Mouse (Mus musculus) thymus, postnatal 10 days (tissue): ENCODE results near the gene Cyb5r3.

Source experiments
- DNase-seq, 2 experiments: peaks; one replicate each; pipeline ENCODE4 v3.0.0; 2021; ENCODE audit warnings: low spot score in 2 of 2

The Cyb5r3 gene

DNA sequence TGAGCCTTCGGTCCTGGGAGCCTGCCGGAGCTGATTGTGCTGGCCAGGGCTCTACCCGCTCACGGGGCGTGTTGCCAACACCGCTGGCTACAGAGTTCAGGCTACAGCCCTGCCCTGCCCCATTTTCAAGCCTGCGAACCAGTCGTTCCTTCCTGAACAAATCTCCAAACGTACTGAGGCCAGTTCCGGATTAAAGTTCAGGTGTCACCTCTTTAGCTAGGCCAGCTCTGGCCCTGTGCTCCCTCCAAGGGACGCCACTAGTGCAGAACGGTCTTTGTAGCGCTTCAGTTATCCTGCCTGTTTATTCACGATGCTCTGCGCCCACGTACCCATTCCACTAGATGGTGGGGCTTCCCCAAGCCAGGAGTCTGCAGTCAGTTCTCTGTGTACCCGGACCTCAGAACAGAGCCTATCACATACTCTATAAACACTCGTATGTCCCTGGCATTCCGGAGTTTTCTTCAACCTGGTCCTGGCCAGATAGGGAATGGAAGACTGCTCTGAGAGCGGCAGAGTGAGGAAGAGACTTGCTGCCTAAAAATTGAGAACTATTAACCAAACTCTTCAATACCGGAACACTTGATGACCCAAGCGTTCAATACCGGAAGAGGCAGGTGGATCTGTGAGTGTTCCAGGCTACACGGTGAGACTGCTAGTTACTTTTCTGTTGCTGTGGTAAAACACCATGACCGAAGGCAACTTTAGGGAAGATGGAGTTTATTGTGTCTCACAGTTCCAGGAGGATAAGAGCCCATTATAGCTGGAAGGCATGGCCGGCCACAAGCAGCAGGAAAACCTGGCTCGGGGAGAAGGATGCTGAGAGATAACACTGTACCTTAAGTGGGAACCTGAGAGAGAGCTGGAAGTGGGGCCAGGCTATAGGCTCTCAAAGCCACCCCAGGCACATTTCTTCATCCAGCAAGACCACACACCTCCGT, at the start of gene Cyb5r3:
Cyb5r3 (minus strand) TSS at position 101 of the 938 bp plus-strand sequence.
- DNase-seq, result no peak

DNA sequence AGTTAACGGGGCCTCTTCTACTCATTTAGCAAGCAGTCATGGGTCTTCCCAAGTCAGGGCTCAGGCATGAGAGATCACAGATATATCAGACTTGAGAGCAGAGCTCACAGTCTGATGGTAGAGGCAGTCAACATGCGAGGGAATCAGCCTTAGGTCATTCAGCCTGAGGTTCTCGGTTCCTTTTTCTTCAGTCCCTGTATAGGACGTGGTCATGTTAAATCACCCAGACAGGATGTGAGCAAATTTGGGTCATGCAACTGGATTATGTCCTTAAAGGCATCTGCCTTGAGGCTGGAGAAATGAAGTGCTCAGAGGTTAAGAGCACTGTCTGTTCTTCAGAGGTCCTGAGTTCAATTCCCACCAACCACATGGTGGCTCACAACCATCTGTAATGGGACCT, 49.3 kb upstream of the Cyb5r3 start:
- DNase-seq, result no peak

DNA sequence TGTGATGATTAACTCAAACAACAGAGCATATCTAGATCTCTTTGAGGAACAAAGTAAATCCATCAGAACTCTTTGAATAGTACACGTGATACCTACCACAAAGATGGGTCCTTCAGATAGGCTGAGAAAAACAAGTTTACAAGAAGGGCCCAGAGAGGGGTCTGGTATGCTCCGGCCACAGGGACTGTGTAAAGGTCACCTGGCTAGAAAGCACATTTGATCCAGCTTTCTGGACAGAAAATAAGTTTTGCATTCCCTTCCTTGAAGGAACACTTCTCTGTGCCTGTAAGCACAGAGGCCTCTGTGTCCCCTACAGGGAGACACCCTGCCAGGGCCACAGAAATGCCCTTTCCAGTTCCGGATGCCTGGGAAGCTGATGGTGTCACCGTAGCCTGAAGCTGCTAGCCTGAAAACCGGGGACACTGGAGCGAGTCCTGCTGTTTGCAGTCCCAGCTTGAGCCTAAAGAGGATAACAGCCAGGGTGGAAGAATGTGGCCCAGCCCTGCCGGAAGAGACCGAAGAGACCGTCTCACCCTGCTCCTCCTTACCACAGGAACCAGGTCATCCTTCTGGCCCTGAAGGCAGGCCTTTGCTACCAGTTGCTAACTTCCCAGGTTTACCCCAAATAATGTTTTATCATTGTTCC, 48.1 kb upstream of the Cyb5r3 start:
- DNase-seq, result no peak

DNA sequence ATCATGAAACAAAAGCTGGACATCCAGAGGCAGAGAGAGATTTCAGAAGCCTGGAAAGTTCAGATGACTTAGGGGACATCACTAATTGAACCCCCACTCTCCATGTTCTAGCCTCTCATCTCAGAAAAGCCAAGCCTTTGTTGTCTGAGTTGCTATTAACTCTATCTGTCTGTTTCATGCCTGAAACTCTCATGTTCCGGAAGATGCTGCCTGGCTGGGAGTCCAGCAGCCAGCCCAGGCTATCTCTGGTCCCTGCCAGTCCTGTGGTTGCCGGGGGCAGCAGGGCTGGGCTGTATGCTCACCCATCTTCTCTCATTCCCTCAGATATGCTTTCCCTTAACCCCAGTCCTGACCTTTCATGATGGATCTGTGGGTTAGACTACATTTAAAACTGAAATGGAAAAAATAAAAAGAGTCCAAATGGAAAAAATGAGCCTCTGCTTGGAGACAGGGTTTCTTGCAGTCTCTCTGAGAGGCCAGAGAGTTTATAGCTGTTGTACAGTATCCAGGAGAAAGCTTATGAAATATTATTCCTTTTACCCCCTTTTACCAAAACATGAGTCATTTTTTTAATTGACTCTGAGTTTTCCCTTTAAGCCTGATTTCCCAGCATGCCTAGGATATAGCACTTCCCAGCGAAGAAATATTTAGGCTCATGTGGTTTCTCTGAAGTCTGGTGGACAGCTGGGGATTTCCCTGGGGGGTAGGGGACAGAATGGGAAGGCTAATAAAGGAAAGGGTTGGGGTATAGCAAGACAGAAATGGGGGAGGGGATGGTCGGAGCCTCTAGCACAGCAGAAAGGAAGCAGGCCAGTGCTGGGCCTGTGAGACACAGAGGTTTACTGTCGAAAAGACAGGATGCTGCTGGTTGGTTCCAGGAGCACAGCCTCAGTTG, 43.2 kb upstream of the Cyb5r3 start:
- DNase-seq, result no peak

DNA sequence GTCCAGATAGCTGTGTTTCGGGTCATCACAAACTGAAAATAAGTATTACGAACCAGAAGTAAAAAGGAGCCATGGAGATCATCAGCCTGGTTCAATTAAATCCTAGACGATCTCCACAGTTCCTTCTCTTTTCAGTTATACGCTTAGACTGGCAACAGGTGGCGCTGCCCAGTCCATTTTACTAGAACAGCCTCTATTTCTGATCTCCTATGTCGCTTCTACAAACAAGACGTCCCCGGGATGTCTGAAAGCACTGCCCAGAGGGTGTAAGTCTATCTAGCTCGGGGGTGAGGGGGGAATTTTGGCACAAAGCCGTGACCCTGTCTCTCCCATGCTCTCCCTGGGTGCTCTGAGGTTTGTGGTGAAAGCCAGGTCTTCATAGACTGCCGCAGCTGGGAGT, 37.8 kb upstream of the Cyb5r3 start:
- peak in 1 of 2 experiments; percentile 11 for DNase-seq

DNA sequence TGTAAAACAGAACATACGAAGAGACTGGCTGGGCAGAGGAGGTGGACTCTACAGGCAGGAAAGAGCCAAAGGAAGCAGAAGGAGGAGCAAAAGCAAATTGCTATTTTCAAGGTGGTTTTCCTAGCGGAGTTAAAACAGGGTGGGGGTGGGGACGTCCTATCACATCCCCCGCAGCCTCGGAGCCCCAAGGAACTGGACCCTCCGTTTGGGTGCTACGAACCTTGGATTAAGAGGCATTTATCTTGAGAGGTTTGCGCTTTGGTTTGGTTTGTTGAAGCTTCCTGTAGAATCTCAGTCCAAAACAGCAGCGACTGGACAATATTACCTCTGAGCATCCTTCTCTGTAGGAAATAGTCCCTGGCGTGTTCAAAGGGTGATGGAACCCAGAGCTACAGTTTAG, 37.3 kb upstream of the Cyb5r3 start:
- DNase-seq, result no peak

DNA sequence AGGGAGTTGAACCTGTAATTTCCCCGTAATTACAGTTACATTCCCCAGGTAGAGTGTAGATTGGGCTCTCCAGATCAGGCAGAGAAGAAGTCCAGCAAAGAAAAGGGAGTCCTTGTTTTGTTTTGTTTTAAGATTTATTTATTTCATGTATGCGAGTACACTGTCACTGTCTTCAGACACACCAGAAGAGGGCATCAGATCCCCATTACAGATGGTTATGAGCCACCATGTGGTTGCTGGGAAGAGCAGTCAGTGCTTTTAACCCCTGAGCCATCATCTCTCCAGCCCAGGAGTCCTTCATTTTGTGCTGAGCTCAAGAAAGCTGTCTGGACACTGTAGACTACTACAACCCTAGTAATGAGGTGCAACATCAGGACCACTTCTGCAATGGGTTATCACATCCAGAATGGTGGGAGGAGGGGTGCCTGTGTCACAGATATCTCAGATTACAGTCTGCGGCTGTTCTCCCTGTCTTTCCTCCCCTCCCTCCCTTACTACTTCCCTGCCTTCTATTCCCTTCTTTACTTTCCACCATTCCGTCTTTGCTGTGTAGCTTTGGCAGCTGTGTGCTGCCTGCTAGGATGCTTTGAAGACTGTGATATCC, 36.8 kb upstream of the Cyb5r3 start:
- no peak for DNase-seq

DNA sequence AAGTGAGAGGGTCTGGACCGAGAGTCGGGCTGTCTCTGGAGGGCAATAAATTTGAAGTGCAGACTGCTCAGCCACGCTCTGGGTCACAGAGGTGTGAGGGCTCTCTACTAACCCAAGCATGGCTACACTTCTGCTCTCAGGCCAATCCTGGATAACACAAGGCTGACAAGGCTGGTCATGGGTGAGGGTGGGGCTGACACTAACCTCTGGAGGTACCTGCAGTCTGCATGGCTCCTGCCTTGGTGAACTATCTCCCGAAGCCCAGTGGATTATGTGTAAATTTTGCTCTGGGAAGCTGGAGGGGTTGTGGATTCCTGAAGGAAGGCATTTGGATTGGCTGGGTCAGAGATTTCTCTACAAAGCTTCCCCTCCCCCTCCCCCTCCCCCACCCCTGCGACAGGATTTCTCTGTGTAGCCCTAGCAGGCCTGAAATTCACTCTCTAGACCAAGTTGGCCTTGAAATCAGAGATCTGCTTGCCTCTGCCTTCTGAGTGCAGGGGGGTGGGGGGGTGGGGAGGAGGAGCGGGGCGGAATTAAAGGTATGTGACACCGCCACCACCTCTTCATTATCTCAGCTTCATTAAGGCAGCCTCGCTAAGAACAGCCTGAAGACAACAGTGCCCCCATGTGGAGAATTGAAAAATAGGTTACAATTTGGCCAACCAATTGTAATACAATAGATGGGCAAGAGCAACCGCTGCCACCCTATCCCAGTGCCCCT, 32.5 kb upstream of the Cyb5r3 start:
- peak; percentile 9 to 64 for DNase-seq

DNA sequence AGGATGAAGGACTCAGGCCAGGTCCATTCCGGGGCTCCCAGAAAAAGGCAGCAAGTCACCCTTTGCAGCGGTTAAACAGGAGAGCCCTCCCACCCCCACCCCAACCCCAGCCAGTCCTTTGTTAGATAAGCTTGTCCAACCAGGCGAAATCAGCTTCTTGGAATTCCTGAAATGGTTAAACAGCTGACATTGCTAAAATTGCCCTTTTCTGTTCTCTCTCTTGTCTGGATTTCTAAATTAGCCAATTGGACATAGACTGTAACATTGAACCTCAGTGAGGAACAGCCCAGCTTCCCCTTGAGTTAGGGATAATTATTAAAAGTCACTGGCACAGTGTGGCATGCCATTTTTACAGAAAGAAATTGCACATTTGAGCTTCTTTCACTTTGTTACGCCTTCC, 30.0 kb upstream of the Cyb5r3 start:
- DNase-seq, result no peak

DNA sequence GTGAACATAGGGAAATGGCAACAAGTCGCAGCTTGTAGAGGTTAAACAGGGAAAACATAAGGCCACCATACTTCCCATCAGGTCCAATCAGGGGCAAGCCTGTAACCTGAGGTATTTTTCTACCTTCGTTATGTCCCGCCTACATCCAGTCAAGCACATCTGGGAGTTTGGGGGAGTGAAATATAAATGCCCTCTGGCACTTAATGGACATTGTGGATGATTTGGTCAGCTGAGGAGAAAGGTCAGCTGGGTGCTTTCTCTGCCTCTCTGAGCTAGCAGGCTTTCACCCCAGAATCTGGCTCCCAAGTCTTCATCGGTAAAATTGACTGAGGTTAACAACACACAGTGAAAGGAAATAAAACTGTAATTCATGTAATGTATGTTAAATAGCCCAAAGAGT, 21.0 kb upstream of the Cyb5r3 start:
- no peak for DNase-seq

DNA sequence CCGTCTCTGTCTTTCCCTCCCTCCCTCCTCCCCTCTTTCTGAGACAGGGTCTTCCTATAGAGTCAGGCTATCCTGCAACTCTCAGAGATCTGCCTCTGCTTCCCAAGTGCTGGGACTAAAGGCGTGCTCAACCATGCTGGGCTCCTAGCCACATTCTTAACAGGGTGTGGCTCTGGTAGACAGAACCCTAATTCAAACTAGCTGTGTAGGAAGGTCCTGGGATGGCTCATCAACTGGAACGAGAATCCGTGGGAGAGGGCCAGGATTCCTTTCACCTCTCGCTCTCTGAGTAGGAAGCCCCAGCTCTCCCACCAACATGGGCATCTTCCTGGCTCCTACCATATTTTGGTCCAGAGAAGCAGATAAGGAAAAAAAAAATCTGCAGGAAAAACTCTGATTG, 10.0 kb upstream of the Cyb5r3 start:
- DNase-seq, result no peak

DNA sequence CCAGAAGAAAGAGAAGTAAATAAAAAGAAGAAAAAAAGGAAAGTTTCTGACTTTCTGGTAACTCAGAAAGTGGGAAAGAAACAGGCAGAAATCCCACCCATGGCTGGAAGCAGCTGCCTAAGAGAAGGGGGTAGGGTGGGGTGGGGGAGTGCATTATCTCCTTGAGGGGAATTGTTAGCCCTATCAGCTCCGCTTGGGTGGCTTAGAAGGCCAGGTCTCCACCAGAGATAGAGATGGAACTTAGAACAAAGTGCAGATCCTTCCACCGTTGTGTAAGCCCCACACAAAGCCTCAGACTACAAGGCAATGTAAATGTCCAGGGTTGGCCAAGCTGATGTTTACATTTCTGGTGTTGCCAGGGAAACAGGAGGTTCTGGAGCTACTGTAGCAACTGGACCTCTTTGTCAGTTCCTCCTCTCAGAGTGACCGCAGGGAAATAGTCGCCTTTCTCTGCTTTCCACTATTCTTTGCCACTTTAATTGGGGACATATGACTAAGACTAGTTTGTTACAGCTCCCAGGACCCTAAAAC, 9.5 kb upstream of the Cyb5r3 start:
- no peak for DNase-seq

DNA sequence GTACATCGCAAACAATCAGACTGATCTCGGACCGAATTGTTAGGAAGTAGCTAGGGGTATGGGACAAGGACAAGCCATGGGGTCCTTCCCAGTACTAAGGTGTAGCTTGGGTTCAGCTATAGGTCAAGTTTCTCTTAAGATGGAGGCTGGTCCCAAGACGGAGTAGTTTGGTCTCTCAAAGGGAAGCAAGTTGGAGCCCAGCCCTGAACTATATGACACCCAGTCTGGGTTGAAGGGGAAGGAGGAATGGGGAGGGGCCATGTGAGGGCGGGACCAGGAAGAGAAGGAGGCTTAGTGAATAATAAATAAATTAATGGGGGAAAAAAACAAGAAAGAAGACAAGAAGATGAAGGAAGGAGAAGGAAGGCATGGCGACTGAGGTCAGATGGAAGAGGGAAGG, 7.6 kb upstream of the Cyb5r3 start:
- DNase-seq, result no peak

DNA sequence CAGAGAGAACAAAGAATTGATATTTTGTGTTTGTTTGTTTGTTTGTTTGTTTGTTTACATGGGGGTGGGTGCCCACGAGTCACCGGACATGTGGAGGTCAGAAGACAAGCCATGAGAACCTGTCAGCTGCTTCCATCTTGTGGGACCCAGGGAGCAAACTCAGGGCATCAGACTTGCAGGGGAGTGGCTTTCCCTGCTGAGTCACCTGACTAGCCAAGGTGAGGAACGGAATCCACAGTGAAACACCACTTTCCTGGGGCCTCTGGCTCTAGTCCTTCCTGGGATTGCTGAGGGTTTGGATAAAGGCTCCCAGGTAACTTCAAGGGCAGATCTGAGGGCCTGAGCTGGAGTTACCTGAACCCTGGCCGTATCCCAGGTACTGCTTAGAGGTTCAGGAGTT, 4.3 kb upstream of the Cyb5r3 start:
- no peak for DNase-seq

DNA sequence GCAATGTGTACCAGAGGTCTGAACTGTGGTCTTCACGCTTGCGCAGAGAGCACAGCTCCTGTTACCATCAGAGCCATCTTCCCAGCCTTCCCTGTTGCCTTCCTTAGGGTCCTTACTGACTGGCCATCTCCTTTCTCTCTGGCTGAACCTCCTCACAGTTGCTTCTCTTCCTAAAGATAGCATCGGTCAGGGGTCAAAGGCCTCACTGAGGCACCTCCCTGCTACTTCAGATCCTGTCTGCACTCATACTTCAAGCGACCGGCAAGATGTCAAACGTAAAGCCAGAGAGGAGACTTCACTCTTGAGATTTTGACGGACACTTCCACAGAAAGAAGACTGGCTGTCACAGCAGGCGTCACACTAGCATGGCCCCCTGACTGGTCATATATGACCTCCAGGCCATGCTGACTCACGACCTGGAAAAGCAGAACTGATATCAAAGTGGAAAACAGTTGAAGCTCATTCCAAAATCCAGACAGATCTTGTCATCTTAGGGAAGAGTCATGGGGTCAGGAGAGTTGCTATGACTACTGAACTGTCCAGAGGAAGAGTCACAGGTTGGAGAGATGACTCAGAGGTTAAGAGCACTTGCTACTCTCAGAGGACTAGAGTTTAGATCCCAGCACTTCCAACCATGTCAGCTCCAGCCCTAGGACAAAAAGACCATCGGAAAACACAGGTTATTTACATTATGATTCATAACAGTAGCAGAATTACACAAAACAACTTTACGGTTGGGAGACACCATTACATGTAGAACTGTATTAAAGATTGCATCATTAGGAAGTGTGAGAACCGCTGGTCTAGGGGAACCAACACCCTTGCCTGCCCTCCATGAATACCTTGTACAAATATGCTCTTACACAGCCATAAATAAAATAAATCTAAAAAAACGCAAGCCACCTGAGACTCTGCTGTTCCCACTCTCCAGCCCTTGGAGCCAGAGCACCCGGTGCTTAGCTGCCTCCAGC, 1.8 kb upstream of the Cyb5r3 start:
- no peak for DNase-seq

DNA sequence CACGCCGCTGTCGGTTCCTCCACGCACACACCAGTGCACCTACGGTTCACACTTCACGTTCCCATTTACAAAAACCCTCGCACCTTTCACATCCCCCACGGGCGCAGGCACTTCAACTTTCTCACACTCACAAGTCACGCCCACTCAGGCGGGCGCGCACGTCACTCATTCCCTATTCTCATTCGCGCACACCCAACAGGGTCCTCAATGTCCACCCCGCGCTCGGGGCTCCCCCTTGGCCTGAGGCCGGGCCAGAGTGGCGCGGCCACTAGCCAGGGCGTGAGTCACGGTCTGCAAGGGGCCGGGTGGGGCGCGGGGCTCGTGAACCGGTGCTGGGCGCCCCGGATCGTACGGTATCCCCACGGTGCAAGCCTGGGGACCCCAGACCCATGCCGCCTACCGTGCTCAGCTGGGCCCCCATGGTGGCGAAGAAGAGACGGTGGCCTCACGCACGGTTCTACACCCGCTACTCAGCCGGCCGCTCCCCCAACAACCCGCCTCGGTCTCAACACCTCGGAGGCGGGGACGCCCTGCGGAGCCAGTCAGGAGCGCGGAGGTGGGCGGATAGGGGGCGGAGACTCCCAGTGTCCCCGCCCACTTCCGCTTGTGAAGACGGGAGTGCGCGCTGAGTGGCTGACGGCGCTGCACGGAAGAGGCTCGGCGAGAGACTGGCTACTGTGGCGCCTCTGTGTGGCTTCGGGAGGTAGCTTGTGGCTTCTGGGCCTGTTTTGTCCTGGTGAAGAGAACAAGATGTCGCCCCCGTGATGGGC, 495 bp downstream of the Cyb5r3 start:
- peak; percentile 94 to 96 for DNase-seq

DNA sequence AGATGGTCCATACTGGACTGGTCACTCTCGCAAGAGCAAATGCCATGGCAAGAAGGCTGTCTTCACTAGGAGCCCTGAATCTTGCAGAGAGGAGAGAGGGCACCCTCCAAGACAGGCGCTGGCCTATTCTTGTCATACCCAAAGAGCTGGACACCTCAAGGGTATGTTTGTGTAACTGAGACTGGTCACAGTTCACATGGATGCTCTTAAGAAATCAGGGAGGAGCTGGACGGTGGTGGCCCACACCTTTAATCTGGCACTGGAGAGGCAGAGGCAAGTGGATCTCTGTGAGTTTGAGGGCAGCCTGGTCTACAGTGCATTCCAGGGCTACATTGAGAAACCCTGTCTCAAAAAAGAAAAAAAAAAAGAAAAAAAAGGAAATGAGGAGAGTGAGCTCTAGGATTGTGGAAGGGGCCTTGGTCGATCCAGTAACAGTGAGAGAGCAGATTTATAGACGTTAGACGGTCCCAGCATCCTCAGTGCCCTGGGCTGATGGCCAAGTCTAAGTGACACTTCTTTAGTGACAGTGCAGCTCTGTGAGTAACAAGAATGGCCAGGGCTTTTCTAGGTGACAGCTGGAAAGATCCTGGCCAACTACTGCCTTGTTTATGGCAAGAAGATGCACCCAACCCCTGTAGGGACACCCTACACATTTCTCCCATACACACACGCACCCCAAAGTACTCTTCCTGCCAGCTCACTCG, 1.3 kb downstream of the Cyb5r3 start:
- DNase-seq, result no peak
